Mouse (Mus musculus) CH12.LX (cell line): ENCODE measurements around the gene Anks1b. TPM values are rescaled to one million over a fixed set of nuclear protein-coding genes. Genes with fewer than 3 reads are reported as not detected.
A peak's percentile ranks its signal among the peaks of the same experiment; 100 is the strongest.

ENCODE experiments used
- DNase-seq: peaks from one replicate; pipeline ENCODE4 v3.0.0-alpha.2; 2013; ENCODE audit errors: extremely low read depth
- H3K27ac ChIP-seq: 2 replicates; pipeline ENCODE4 v1.5.1; 2012; ENCODE audit warnings: low read depth, mild to moderate bottlenecking, control low read depth, moderate library complexity; ENCODE audit not compliant: insufficient read depth
- H3K27me3 ChIP-seq: replicated peaks from 2 replicates; pipeline ENCODE3; 2012; ENCODE audit warnings: inconsistent platforms
- H3K36me3 ChIP-seq, 2 experiments: replicated peaks in 1 of 2; 2 replicates each; pipeline versions ENCODE3 to v1.6.1; 2012; ENCODE audit warnings: inconsistent platforms in 1 of 2, low read length in 1 of 2, mild to moderate bottlenecking in 1 of 2, mixed read lengths in 1 of 2, moderate library complexity in 1 of 2; ENCODE audit not compliant: control insufficient read depth in 1 of 2, insufficient read depth in 1 of 2
- H3K4me1 ChIP-seq, 2 experiments: 2 replicates each; pipeline ENCODE4 v1.6.1; 2012; ENCODE audit warnings: inconsistent platforms in 1 of 2, moderate library complexity in 1 of 2; ENCODE audit not compliant: insufficient read depth in 2 of 2, control insufficient read depth in 1 of 2
- H3K4me2 ChIP-seq: 2 replicates; pipeline ENCODE4 v1.6.1; 2012; ENCODE audit warnings: low read depth, mild to moderate bottlenecking, control low read depth; ENCODE audit not compliant: poor library complexity, insufficient read depth, severe bottlenecking
- H3K4me3 ChIP-seq, 3 experiments: fragments of 150-350 bp in 1 of 3; sonication (generic) in 1 of 3; replicated peaks in 1 of 3; 2 replicates each; pipeline versions ENCODE3 to v1.5.1; 2011 to 2012; ENCODE audit warnings: low read depth in 2 of 3, low read length in 2 of 3, mild to moderate bottlenecking in 2 of 3, moderate library complexity in 2 of 3, control low read depth in 1 of 3, improper control_type of control experiment in 1 of 3, inconsistent platforms in 1 of 3, mixed read lengths in 1 of 3; ENCODE audit not compliant: poor library complexity in 1 of 3
- H3K79me2 ChIP-seq: replicated peaks from 2 replicates; pipeline ENCODE4 v1.6.1; 2012; ENCODE audit warnings: mild to moderate bottlenecking, moderate library complexity; ENCODE audit not compliant: control insufficient read depth, poor library complexity, insufficient read depth, severe bottlenecking; ENCODE audit errors: extremely low read depth
- H3K9ac ChIP-seq: 2 replicates; pipeline ENCODE4 v1.6.1; 2012; ENCODE audit warnings: low read depth, mild to moderate bottlenecking, control low read depth, moderate library complexity; ENCODE audit not compliant: insufficient read depth
- H3K9me3 ChIP-seq: replicated peaks from 2 replicates; pipeline ENCODE3; 2012; ENCODE audit warnings: low read length, inconsistent platforms, mixed read lengths
- CHD2 ChIP-seq: IDR thresholded peaks from 2 replicates; pipeline ENCODE4 v1.6.1; 2011; ENCODE audit warnings: low read length, improper control_type of control experiment
- CTCF ChIP-seq, 2 experiments: IDR thresholded peaks in 1 of 2; conservative IDR thresholded peaks in 1 of 2; 2 replicates each; pipeline ENCODE4 v1.5.1; 2011 to 2012; ENCODE audit warnings: low read depth in 2 of 2, low read length in 2 of 2, improper control_type of control experiment in 1 of 2, inconsistent platforms in 1 of 2, mild to moderate bottlenecking in 1 of 2, moderate library complexity in 1 of 2
- E2F4 ChIP-seq: IDR thresholded peaks from 2 replicates; pipeline ENCODE4 v1.6.1; 2011; ENCODE audit warnings: low read depth, low read length, improper control_type of control experiment; ENCODE audit not compliant: insufficient replicate concordance
- ELF1 ChIP-seq: IDR thresholded peaks from 2 replicates; pipeline ENCODE4 v1.6.1; 2014; ENCODE audit warnings: low read depth, mild to moderate bottlenecking, inconsistent platforms, low read length, improper control_type of control experiment
- EP300 ChIP-seq: IDR thresholded peaks from 2 replicates; pipeline ENCODE4 v1.6.1; 2011; ENCODE audit warnings: low read length, improper control_type of control experiment
- ETS1 ChIP-seq: conservative IDR thresholded peaks from 2 replicates; pipeline ENCODE4 v1.6.1; 2012; ENCODE audit warnings: low read depth, mild to moderate bottlenecking, inconsistent platforms, low read length, improper control_type of control experiment, moderate library complexity
- GABPA ChIP-seq: IDR thresholded peaks from 2 replicates; pipeline ENCODE4 v1.6.1; 2012; ENCODE audit warnings: low read depth, low read length, improper control_type of control experiment, inconsistent platforms; ENCODE audit not compliant: insufficient replicate concordance
- IRF4 ChIP-seq: IDR thresholded peaks from 2 replicates; pipeline ENCODE4 v1.6.1; 2014; ENCODE audit warnings: low read depth, mild to moderate bottlenecking, inconsistent platforms, low read length, improper control_type of control experiment
- JUN ChIP-seq: IDR thresholded peaks from 2 replicates; pipeline ENCODE4 v1.6.1; 2011; ENCODE audit warnings: low read depth, mild to moderate bottlenecking, low read length, improper control_type of control experiment, moderate library complexity; ENCODE audit not compliant: insufficient read depth
- KAT2A ChIP-seq: IDR thresholded peaks from 2 replicates; pipeline ENCODE4 v1.6.1; 2012; ENCODE audit warnings: low read length, improper control_type of control experiment, inconsistent platforms; ENCODE audit not compliant: insufficient replicate concordance
- MAX ChIP-seq: IDR thresholded peaks from 2 replicates; pipeline ENCODE4 v1.6.1; 2011; ENCODE audit warnings: low read length, improper control_type of control experiment
- MAZ ChIP-seq: IDR thresholded peaks from 2 replicates; pipeline ENCODE4 v1.6.1; 2012; ENCODE audit warnings: low read depth, mild to moderate bottlenecking, inconsistent platforms, low read length, improper control_type of control experiment, moderate library complexity
- MEF2A ChIP-seq: IDR thresholded peaks from 2 replicates; pipeline ENCODE4 v1.6.1; 2014; ENCODE audit warnings: low read depth, mild to moderate bottlenecking, inconsistent platforms, low read length, improper control_type of control experiment, borderline replicate concordance
- NELFE ChIP-seq: IDR thresholded peaks from 2 replicates; pipeline ENCODE4 v1.6.1; 2011; ENCODE audit warnings: low read depth, low read length, improper control_type of control experiment
- NRF1 ChIP-seq: IDR thresholded peaks from 2 replicates; pipeline ENCODE4 v1.6.1; 2014; ENCODE audit warnings: low read depth, mild to moderate bottlenecking, inconsistent platforms, low read length, improper control_type of control experiment, moderate library complexity
- PAX5 ChIP-seq: IDR thresholded peaks from 2 replicates; pipeline ENCODE4 v1.6.1; 2012; ENCODE audit warnings: low read length, inconsistent platforms, mixed read lengths
- POLR2A ChIP-seq: IDR thresholded peaks from 2 replicates; pipeline ENCODE4 v1.6.1; 2011; ENCODE audit warnings: low read depth, mild to moderate bottlenecking, improper control_type of control experiment, low read length
- RAD21 ChIP-seq: IDR thresholded peaks from 2 replicates; pipeline ENCODE4 v1.6.1; 2011; ENCODE audit warnings: low read depth, mild to moderate bottlenecking, low read length, improper control_type of control experiment, moderate library complexity
- RCOR1 ChIP-seq: conservative IDR thresholded peaks from 2 replicates; pipeline ENCODE4 v1.6.1; 2012; ENCODE audit warnings: low read depth, mild to moderate bottlenecking, inconsistent platforms, low read length, improper control_type of control experiment
- SIN3A ChIP-seq: IDR thresholded peaks from 2 replicates; pipeline ENCODE4 v1.6.1; 2012; ENCODE audit warnings: low read length, improper control_type of control experiment, inconsistent platforms
- SMC3 ChIP-seq: IDR thresholded peaks from 2 replicates; pipeline ENCODE4 v1.6.1; 2011; ENCODE audit warnings: low read depth, low read length, improper control_type of control experiment
- UBTF ChIP-seq: IDR thresholded peaks from 2 replicates; pipeline ENCODE4 v1.6.1; 2012; ENCODE audit warnings: low read depth, mild to moderate bottlenecking, inconsistent platforms, low read length, improper control_type of control experiment, moderate library complexity
- ZMIZ1 ChIP-seq: IDR thresholded peaks from 2 replicates; pipeline ENCODE4 v1.6.1; 2012; ENCODE audit warnings: low read depth, mild to moderate bottlenecking, inconsistent platforms, low read length, improper control_type of control experiment
- dilution Hi-C: fragments of 300-500 bp; cut with MboI; formaldehyde crosslinking; loops from 2 replicates; pipeline ENCODE4 v1.14.3; 2020; ENCODE audit warnings: low sequenced_read_pairs; ENCODE audit not compliant: extremely low pct_unique_long_range_greater_than_20kb, extremely low pct_ligation_motif_present
- in situ Hi-C: fragments of 300-500 bp; cut with MboI; formaldehyde crosslinking; loops from 3 replicates; pipeline ENCODE4 v1.14.3; 2019; ENCODE audit warnings: low sequenced_read_pairs, low pct_ligation_motif_present, low pct_unique_long_range_greater_than_20kb, mixed read lengths
- polyA plus RNA-seq: library from polyadenylated mRNA; unstranded; fragments of >175 nt; gene quantifications from 2 replicates; pipeline ENCODE4 v1.2.1, GENCODE M21; 2012; ENCODE audit warnings: low read depth; ENCODE audit not compliant: insufficient read length
- total RNA-seq, 2 experiments: library from RNA; depleted of rRNA; stranded (reverse); fragments of 300-350 nt in 1 of 2; fragments of >200 nt in 1 of 2; gene quantifications; 2 replicates each; pipeline ENCODE4 v1.2.3; 2012 to 2014

The Anks1b gene
- total and polyA plus RNA-seq, 3 experiments: 0.17 TPM; not detected in 2

DNA sequence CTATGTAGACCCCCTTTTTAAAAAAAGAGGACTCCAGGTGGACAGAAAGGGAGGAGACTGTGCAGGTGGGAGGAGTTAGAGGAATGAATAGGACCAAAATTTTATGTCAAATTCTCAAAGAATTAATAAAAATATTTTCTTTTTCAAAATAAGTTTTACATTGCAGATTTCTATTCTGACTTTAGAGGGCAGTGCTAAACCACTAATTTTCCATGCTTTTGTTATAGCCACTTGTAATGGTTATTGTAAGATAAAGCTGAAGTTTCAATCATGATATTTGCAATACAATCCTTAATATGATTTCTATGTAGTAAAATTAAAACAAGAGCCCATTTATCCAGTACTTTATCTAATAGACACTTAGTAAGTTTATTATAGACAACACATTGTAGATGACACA lies 278.2 kb downstream of the Anks1b start:
- dilution Hi-C loops: no loop called here
- H3K4me3 ChIP-seq: no peak overlapping the region
- in situ Hi-C loops: no loop called here
- H3K9me3 ChIP-seq: no peaks in the 10 kb centered on the region
- H3K4me2 ChIP-seq: no peak overlapping the region
- H3K4me1 ChIP-seq: no peaks in the 10 kb centered on the region
- no peak for TF ChIP-seq CHD2
- peak; percentile 43 for TF ChIP-seq RAD21
- peak in 1 of 2 experiments; percentile 20; a peak in 1 of 4 replicates for TF ChIP-seq CTCF (conservative IDR thresholded peaks at IDR 0.05 in 1 of 2, IDR thresholded peaks at IDR 0.05 in 1 of 2; ENCODE audit: low read depth in 2 of 2, low read length in 2 of 2)
- TF ChIP-seq NELFE: no peak
- TF ChIP-seq RCOR1: no peak
- no peak for TF ChIP-seq PAX5
- no peak for TF ChIP-seq IRF4
- peak; percentile 4; the same call in 1 of the 2 replicates for TF ChIP-seq SMC3
- no peak for TF ChIP-seq JUN
- no peak for TF ChIP-seq ELF1
- TF ChIP-seq, all 38 proteins: peak for 3
- Histone ChIP-seq H3K79me2 (no peaks in the 10 kb centered on the region), H3K9ac (no peak overlapping the region), H3K36me3 (no peaks in the 10 kb centered on the region), H3K27ac (no peak overlapping the region), H3K27me3 (no peaks in the 10 kb centered on the region)
- no peak for DNase-seq

DNA sequence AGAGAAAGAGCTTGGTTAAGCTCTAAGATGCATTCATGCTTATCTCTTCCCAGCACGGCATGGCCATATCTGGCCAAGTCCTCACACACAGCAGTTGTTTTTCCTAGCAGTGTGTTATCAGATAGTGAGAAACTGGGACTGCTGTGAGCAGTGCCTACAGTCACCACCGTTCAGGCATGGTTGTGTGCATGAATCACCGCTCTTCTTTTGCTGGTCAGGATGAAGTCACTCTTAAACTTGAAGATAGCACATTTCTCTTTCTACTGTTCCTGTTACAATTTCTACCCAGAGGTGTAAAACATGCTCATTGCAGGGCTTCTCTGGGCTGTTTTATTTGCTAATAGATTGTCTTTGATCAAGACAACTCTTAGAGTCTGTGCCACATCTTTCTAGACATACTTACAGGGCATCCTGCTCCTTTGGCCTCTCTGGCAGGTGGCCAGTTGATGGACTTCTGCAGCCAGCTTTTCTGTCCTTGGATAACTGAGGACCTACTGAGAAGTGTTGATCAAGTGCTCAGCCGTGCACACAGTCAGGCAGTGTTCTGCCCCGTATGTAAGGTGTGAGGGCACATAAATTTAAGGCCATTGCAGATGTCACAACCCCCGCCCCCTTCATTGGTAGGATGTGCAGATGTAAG lies 296.8 kb downstream of the Anks1b start:
- no peak for DNase-seq
- in situ Hi-C loops (no loop called here), dilution Hi-C loops (no loop called here)
- Histone ChIP-seq H3K27me3 (no peaks in the 10 kb centered on the region), H3K9ac (no peak overlapping the region), H3K36me3 (no peaks in the 10 kb centered on the region), H3K79me2 (no peaks in the 10 kb centered on the region), H3K4me2 (no peak overlapping the region), H3K9me3 (no peaks in the 10 kb centered on the region), H3K27ac (no peak overlapping the region), H3K4me1 (no peaks in the 10 kb centered on the region), H3K4me3 (no peak overlapping the region)
- TF ChIP-seq SMC3 (no peak), EP300 (no peak), ELF1 (no peak), KAT2A (no peak), E2F4 (no peak), POLR2A (no peak), JUN (no peak), NRF1 (no peak), RCOR1 (no peak), ETS1 (no peak), MAX (no peak), ZMIZ1 (no peak), UBTF (no peak), PAX5 (no peak), MEF2A (no peak), SIN3A (no peak), NELFE (no peak), MAZ (no peak), GABPA (no peak), CTCF (conservative IDR thresholded peaks at IDR 0.05 in 1 of 2, IDR thresholded peaks at IDR 0.05 in 1 of 2; ENCODE audit: low read depth in 2 of 2, low read length in 2 of 2) (no peak)
